Mouse (Mus musculus) heart, postnatal 14 days (tissue): ENCODE measurements at regions not wholly inside any gene's neighbourhood (a gene's known extent, or its start where the extent isn't known, plus 50 kb on each side); places are given as distances from the start of the nearest gene placed in this dataset.

Experiments
- DNase-seq, 2 experiments: peaks; one replicate each; pipeline ENCODE4 v3.0.0; 2021 to 2022
- intact Hi-C: fragments of 180-260 bp; cut with DNase I; formaldehyde crosslinking; loops from one replicate; pipeline ENCODE4 v1.15.1; 2025

- intact Hi-C loops: no loop called here
Measured at GRCm38 (mm10) chr4:31671530-31672170, 292.2 kb upstream of the Map3k7 start.

GRCm38 (mm10) chr4:31672171-31672841, 291.6 kb upstream of the Map3k7 start:
- intact Hi-C loops: no loop called here
- no peak for DNase-seq

More at GRCm38 (mm10) chr4:31671530-31672170, 292.2 kb upstream of the Map3k7 start:
- DNase-seq: no peak

- intact Hi-C loops: no loop called here
- no peak for DNase-seq
Measured at GRCm38 (mm10) chr4:31672842-31673171, 291.1 kb upstream of the Map3k7 start.

GRCm38 (mm10) chr4:31679007-31679590, 284.8 kb upstream of the Map3k7 start:
- intact Hi-C loops: no loop called here
- DNase-seq: no peak

GRCm38 (mm10) chr4:31680958-31681357, 282.9 kb upstream of the Map3k7 start:
- DNase-seq: no peak

DNA sequence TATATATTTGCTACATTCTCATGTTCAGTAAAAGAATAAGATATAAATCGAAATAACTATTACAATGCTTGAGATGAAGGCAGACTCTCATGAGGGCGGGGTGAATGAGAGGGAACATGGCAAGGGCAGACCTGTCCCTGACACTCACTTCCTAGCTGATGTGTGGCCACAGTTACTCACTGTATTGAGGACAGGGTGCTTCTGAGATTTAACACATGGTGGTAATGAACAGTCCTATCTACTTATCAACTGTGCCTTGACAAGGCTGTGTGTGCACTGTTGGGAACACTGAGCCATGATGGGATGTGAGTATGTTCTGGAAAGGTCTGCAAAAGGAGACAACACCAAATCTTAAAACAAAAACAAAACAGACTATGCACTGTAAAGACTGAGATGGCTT, 274.8 kb upstream of the Map3k7 start:
- DNase-seq: no peak
- intact Hi-C loops: no loop called here

More at GRCm38 (mm10) chr4:31680958-31681357, 282.9 kb upstream of the Map3k7 start:
- intact Hi-C loops: no loop called here

DNA sequence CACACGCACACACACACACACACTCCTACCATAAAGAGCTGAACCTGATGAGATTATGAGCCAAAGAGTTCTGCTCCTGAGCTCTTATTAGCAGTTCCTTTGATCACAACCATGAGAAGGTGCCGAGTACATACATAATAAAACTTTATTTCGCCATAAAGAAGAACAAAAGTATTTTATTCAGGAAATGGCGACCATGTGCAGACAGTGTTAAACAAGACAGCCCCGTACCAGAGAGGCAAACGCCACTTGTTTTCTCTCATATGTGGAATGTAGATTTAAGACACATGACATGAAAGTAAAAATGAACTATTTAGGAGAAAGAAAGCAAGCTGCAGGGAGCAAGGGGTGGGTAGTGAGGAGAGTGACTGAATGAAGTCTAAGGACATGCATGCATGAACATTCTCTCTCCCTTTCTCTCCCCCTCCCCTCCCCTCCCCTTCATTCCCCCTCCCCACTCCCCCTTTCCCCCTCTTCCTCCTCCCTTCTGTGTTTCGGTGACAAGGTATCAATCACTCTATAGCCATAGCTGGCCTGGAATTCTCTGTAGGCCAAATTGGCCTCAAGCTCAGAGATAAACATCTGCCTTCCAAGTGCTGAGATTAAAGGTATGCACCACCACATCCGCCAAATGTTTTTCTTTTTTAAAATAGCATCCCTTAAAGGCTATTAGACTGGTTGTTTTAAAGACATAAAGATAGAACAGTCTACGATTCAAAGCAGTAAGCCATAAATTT, 266.0 kb upstream of the Map3k7 start:
- intact Hi-C loops: no loop called here
- DNase-seq: no peak

GRCm38 (mm10) chr4:31698506-31698782, 265.5 kb upstream of the Map3k7 start:
- intact Hi-C loops: no loop called here
- no peak for DNase-seq

DNA sequence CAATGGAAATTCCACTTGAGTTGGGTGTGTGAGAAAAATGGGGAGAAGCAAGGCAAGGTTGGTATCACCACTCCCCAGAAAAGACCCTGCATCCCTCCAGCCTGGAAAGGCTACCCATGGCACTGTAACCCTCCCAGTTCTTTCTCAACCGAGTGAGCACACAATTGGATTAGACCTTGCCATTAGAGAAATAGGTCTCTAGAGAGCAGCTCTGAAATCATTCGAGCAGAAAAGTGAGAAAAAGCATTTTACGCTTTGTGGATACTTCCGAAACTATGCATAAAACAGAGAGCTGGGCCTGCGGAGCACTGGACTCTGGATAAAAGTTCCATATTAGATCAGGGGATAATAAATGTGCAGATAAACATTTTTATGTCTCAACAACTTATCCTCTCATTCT, 264.6 kb upstream of the Map3k7 start:
- no peak for DNase-seq
- intact Hi-C loops: no loop called here

- intact Hi-C loops: no loop called here
Measured at GRCm38 (mm10) chr4:31714054-31714651, 249.7 kb upstream of the Map3k7 start.

GRCm38 (mm10) chr4:31723501-31723900, 240.4 kb upstream of the Map3k7 start:
- intact Hi-C loops: no loop called here
- DNase-seq: no peak

More at GRCm38 (mm10) chr4:31714054-31714651, 249.7 kb upstream of the Map3k7 start:
- DNase-seq: no peak

- intact Hi-C loops: no loop called here
- DNase-seq: no peak
Measured at GRCm38 (mm10) chr4:31724400-31724799, 239.5 kb upstream of the Map3k7 start.

DNA sequence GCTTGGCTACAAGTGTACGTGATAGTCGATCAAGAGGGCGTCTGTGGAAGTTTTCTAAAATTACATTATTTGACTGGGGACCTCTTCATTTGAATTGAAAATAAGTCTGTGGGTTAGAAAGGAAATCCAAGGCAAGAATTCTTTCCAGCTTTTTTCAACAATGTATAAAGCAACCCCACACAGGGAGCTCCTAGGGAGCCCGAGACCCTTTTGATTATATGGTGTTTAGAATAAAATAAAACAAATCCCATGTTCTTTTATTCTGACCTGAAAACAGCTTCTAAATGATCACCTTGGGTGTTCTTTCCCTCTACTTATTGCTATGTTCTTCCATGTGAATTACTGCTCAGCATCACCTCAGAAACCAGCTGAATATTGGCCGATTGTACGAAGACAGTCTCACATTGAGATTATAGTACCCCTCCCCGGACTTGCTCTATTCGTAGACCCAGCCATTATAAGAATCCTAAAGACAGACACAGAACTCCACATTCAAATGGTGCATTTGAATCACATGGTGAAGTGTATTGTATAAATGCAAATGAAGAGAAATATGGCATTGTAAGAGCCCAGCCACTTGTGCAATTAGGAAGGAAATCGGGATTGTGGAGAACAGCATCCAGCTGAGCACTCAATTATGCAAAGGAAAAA, 236.3 kb upstream of the Map3k7 start:
- DNase-seq: no peak
- intact Hi-C loops: no loop called here

- DNase-seq: no peak
- intact Hi-C loops: no loop called here
Measured at GRCm38 (mm10) chr4:31728149-31728516, 235.8 kb upstream of the Map3k7 start.

DNA sequence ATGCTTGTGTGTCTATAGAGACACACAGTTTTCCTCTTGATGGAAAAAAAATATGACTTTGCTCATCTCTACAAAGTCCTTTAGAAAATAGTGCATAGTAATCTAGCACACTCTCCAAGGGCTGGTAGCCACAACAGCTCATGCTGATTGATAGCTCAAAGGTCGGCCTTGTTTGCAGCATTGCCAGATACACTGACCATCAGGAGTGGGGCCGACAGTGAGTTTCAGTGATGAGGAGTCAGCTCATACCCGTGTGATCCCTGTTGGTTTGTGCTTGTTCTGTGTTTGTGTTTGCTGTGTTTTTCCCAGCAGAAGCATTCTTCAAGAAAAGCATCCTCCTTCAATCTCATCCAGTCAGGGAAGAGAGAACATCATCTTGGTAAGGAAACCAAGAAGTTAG, 220.1 kb upstream of the Map3k7 start:
- intact Hi-C loops: no loop called here
- no peak for DNase-seq

- no peak for DNase-seq
- intact Hi-C loops: no loop called here
Measured at GRCm38 (mm10) chr4:31744431-31744830, 219.5 kb upstream of the Map3k7 start.

DNA sequence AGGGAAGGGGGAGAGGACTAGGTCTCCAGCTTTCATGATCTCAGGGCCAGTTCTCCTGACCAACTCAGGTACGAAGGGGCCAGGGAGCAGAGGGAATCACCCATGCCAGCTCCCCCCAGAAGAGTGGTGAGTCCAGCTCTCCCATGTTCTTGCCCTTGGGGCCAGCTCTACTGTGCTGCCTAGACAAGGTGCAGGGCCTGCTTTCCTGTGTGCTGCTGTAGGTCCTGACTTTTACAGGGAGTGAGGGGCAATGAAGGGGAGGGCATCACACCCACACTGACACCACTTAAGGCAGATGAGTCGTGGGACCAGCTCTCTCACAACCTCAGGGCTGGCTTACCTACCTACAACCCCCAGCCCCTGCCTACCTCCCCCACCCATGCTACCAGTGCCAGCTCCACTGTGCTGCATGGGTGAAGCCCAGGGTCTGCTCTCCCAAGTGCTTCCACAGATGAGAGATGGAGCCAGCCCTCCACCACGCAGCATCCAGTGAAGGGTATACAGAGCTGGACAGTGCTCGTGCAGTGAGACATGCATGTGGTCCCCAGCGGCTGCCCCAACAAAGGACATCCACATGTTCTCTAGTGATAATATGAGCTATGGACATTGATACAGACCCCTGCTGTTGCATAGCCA, 210.1 kb upstream of the Map3k7 start:
- intact Hi-C loops: no loop called here
- DNase-seq: no peak

- DNase-seq: no peak
- intact Hi-C loops: no loop called here
Measured at GRCm38 (mm10) chr4:31757126-31757525, 206.8 kb upstream of the Map3k7 start.

DNA sequence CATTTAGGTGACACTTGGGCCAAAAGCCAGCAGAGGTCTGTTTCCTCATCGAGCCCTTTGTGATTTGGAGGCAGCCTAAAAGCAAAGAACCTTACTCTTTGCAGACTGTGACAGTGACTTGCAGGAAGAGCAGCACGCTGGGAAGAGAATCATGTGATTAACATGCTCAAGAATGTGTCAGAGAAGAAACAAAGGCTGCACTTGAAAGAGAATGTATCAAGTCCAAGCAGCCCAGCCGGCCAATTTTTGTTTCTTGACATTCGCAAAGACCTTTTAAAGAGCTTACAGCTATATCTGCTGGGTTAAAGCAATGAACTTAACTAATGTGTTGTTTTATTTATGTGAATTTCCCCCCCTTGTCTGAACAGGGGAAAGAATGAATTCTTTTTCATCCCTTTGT, 203.8 kb upstream of the Map3k7 start:
- DNase-seq: no peak
- intact Hi-C loops: no loop called here

DNA sequence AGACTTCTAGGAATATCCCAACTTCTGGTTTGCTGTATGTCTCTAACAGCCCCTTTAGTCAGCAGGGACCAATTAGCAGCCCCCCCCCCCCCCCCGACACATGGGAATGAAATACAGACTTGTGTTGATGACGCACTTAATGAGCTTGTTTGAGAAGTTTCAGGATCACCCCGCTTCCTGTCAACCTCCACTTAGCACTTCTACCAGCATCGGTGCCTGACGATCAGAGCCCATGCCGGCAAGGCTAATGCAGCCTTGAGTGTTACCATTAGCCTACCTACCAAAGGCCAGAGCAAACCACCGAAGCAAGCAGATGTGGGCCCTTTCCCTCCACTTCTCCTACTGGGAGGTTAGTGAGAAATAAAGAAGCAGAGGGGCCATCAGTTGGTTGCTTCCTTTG, 201.7 kb upstream of the Map3k7 start:
- no peak for DNase-seq
- intact Hi-C loops: no loop called here
